Mouse (Mus musculus) forebrain, postnatal 0 days (tissue): Measurements from ENCODE around the gene Aph1c. TPM values are rescaled to one million over a fixed set of nuclear protein-coding genes. Genes with fewer than 3 reads are reported as not detected.
"Not testable (repeated sequence)": the region's sequence is repeated elsewhere in the genome, so short reads cannot be mapped to it uniquely, and the experiment has no call there.

Source experiments
- ATAC-seq: fragments of 200-750 bp; cut with Nextera tagmentation; 2 replicates; pipeline ENCODE4 v1.8.0; 2017; ENCODE audit warnings: mild to moderate bottlenecking, moderate library complexity
- DNase-seq: peaks from one replicate; pipeline ENCODE4 v3.0.0-alpha.2; 2015
- H3K27ac ChIP-seq: fragments of 300-500 bp; sonication (generic); 2 replicates; pipeline ENCODE4 v1.5.1; 2014; ENCODE audit warnings: low read depth, mild to moderate bottlenecking, antibody characterized with exemption, low read length, moderate library complexity, mixed read lengths
- H3K27me3 ChIP-seq: fragments of 300-500 bp; sonication (generic); 2 replicates; pipeline ENCODE4 v1.6.1; 2014; ENCODE audit warnings: mild to moderate bottlenecking, low read length, mixed read lengths; ENCODE audit not compliant: insufficient read depth
- H3K36me3 ChIP-seq: fragments of 300-500 bp; sonication (generic); 2 replicates; pipeline ENCODE4 v1.6.1; 2014; ENCODE audit warnings: mild to moderate bottlenecking, moderate library complexity; ENCODE audit not compliant: insufficient read depth
- H3K4me1 ChIP-seq: fragments of 300-500 bp; sonication (generic); 2 replicates; pipeline ENCODE4 v1.6.1; 2014; ENCODE audit warnings: antibody characterized with exemption; ENCODE audit not compliant: insufficient read depth
- H3K4me2 ChIP-seq: fragments of 300-500 bp; sonication (generic); 2 replicates; pipeline ENCODE4 v1.6.1; 2014; ENCODE audit warnings: low read depth, mild to moderate bottlenecking, moderate library complexity
- H3K4me3 ChIP-seq: fragments of 300-500 bp; sonication (generic); 2 replicates; pipeline ENCODE4 v1.5.1; 2014; ENCODE audit warnings: low read depth, low read length, mixed read lengths
- H3K9ac ChIP-seq: fragments of 300-500 bp; sonication (generic); 2 replicates; pipeline ENCODE4 v1.6.1; 2014; ENCODE audit warnings: mild to moderate bottlenecking
- H3K9me3 ChIP-seq: fragments of 300-500 bp; sonication (generic); 2 replicates; pipeline ENCODE4 v1.6.1; 2016; ENCODE audit warnings: low read length
- CTCF ChIP-seq: sonication (generic); IDR thresholded peaks from 2 replicates; pipeline ENCODE4 v1.5.1; 2016; ENCODE audit warnings: antibody characterized with exemption, control low read depth, low read depth
- WGBS: fragments of 180-500 bp; shearing (Covaris S2); extraction: QIAGEN DNeasy Blood & Tissue Kit; methylation state at CpG from one replicate; pipeline ENCODE4 v1.1.7; 2014; 5-methylcytosine and 5-hydroxymethylcytosine counted together
- polyA plus RNA-seq: library from polyadenylated mRNA; unstranded; fragments of >200 nt; fragmentation: Nextera tagmentation; extraction: Ambion mirVana; gene quantifications from 2 replicates; pipeline ENCODE4 v1.2.1, GENCODE M21; 2015
- total RNA-seq: library from RNA; depleted of rRNA; stranded (reverse); fragments of >200 nt; gene quantifications from 2 replicates; pipeline ENCODE4 v1.2.3, GENCODE M21; 2014

The Aph1c gene
- total and polyA plus RNA-seq, 2 experiments from 2014 or later, result 2.2 to 3.6 TPM

- Histone ChIP-seq H3K4me2 (peak overlapping the region; percentile 78), H3K36me3 (no peaks in the 10 kb centered on the region), H3K4me3 (peak overlapping the region; percentile 79), H3K27me3 (no peaks in the 10 kb centered on the region; the same call in 1 of the 2 replicates), H3K9me3 (no peaks in the 10 kb centered on the region), H3K27ac (no peak overlapping the region), H3K9ac (peak overlapping the region; percentile 58), H3K4me1 (peaks cover 10% of the 10 kb centered on the region)
- WGBS, result under 1% methylated on average over 24 of the region's 24 CpGs
- TF ChIP-seq CTCF, result peak; percentile 54
- peak; percentile 85 for ATAC-seq
- DNase-seq, result no peak
These were observed 563 bp upstream of the Aph1c start for GRCm38 (mm10) chr9:66835097-66835480.

- Histone ChIP-seq H3K27me3 (no peaks in the 10 kb centered on the region; the same call in 1 of the 2 replicates), H3K4me2 (peak overlapping the region; percentile 78), H3K9me3 (no peaks in the 10 kb centered on the region), H3K27ac (0 out of 2 replicates have a peak overlapping the region, but pooled peaks have one; percentile 40), H3K4me3 (peak overlapping the region; percentile 79), H3K36me3 (no peaks in the 10 kb centered on the region), H3K4me1 (peaks cover 10% of the 10 kb centered on the region), H3K9ac (peak overlapping the region; percentile 58)
- DNase-seq (no peak), ATAC-seq (no peak)
- 19% methylated on average over 7 of the region's 7 CpGs for WGBS
- no peak for TF ChIP-seq CTCF
These were observed 675 bp downstream of the Aph1c start for GRCm38 (mm10) chr9:66833851-66834250.

- TF ChIP-seq CTCF, result no peak
- ATAC-seq, result no peak
- no peak overlapping the region for H3K4me2 ChIP-seq
- no peak overlapping the region for H3K4me3 ChIP-seq
- no peaks in the 10 kb centered on the region; the same call in 1 of the 2 replicates for H3K27me3 ChIP-seq
- H3K4me1 ChIP-seq, result peaks cover 10% of the 10 kb centered on the region
- 69% methylated on average over 4 of the region's 4 CpGs for WGBS
- H3K9me3 ChIP-seq, result no peaks in the 10 kb centered on the region
- no peak for DNase-seq
- no peak overlapping the region for H3K27ac ChIP-seq
- no peak overlapping the region for H3K9ac ChIP-seq
- H3K36me3 ChIP-seq, result no peaks in the 10 kb centered on the region
These were observed 2.1 kb downstream of the Aph1c start for GRCm38 (mm10) chr9:66832366-66832908.

- Histone ChIP-seq H3K9me3 (no peaks in the 10 kb centered on the region), H3K9ac (no peak overlapping the region), H3K36me3 (no peaks in the 10 kb centered on the region), H3K27me3 (no peaks in the 10 kb centered on the region), H3K4me3 (no peak overlapping the region), H3K4me1 (no peaks in the 10 kb centered on the region), H3K4me2 (no peak overlapping the region), H3K27ac (no peak overlapping the region)
- DNase-seq (peak; percentile 80), ATAC-seq (peak; percentile 50; the same call in 1 of the 2 replicates)
- peak; percentile 84 for TF ChIP-seq CTCF
- WGBS, result 27% methylated on average over 1 of the region's 1 CpGs
These were observed 8.5 kb downstream of the Aph1c start for GRCm38 (mm10) chr9:66825990-66826389.

GRCm38 (mm10) chr9:66822255-66822654, 12.3 kb downstream of the Aph1c start:
- H3K36me3 ChIP-seq, H3K9ac ChIP-seq, DNase-seq, ATAC-seq, H3K4me1 ChIP-seq, H3K9me3 ChIP-seq, H3K27me3 ChIP-seq, H3K4me2 ChIP-seq, H3K4me3 ChIP-seq, H3K27ac ChIP-seq: not testable (repeated sequence)
- no CpG with 5 or more reads among the region's 5 CpGs for WGBS

GRCm38 (mm10) chr9:66820996-66821395, 13.5 kb downstream of the Aph1c start:
- 85% methylated on average over 5 of the region's 5 CpGs for WGBS
- Histone ChIP-seq H3K4me3 (no peak overlapping the region), H3K36me3 (no peaks in the 10 kb centered on the region), H3K9ac (no peak overlapping the region), H3K4me1 (no peaks in the 10 kb centered on the region), H3K27me3 (no peaks in the 10 kb centered on the region), H3K4me2 (no peak overlapping the region), H3K9me3 (no peaks in the 10 kb centered on the region), H3K27ac (no peak overlapping the region)
- no peak for TF ChIP-seq CTCF
- DNase-seq, result no peak
- no peak for ATAC-seq

GRCm38 (mm10) chr9:66813392-66813791, 21.1 kb downstream of the Aph1c start:
- no peak for ATAC-seq
- Histone ChIP-seq H3K4me3 (no peak overlapping the region), H3K4me2 (no peak overlapping the region), H3K9me3 (no peaks in the 10 kb centered on the region), H3K27me3 (no peaks in the 10 kb centered on the region), H3K36me3 (no peaks in the 10 kb centered on the region), H3K9ac (no peak overlapping the region), H3K4me1 (no peaks in the 10 kb centered on the region), H3K27ac (no peak overlapping the region)
- TF ChIP-seq CTCF, result no peak
- WGBS, result 21% methylated on average over 2 of the region's 2 CpGs
- no peak for DNase-seq

- not testable (repeated sequence) for H3K4me1 ChIP-seq, H3K9ac ChIP-seq, DNase-seq, H3K36me3 ChIP-seq, H3K9me3 ChIP-seq, H3K27ac ChIP-seq, ATAC-seq
- Histone ChIP-seq H3K4me2 (peak overlapping the region; percentile 48), H3K4me3 (peak overlapping the region; percentile 22), H3K27me3 (peaks cover 10% of the 10 kb centered on the region)
- under 1% methylated on average over 30 of the region's 37 CpGs for WGBS
These were observed 28.6 kb downstream of the Aph1c start for GRCm38 (mm10) chr9:66805951-66806350.
